Mouse (Mus musculus): Measurements from ENCODE around the gene Safb2. TPM values are rescaled to one million over a fixed set of nuclear protein-coding genes. Genes with fewer than 3 reads are reported as not detected.
"Not testable (repeated sequence)": the region's sequence is repeated elsewhere in the genome, so short reads cannot be mapped to it uniquely, and the experiment has no call there.

Gene Safb2
- polyA plus RNA-seq, 1 experiment, result 117 TPM

DNA sequence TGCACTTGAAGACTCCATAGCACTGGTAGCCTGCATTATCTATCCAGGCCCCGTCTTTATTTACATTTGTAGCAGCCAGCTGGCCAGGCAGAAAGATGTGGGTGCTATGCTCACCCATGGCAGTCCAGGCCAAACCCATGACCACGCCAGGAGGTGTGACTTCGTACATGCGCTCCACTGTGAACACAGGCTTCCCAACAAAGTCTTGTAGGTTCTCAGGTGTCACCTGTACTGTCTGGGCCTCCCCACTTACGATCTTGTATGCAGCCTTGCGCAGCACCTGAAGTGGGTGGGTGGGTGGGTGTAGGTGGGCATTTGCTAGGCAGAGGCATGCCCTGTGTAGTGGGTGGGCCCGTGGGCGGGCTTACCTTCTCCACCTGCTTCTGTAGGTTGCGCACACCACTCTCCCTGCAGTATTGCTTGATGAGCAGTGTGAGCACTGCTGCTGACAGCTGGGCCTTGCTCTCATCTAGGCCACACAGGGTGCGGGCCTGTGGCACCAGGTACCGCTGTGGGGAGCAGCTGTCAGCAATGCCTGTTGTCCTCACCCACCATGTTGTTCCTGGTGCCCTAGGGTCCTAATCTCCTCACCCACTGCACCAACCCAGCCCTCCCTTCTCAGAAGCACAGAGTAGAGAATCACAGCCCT is 30.9 kb upstream of the Safb2 start:
- Histone ChIP-seq H3K36me3 (ENCODE audit: control insufficient read depth, insufficient read depth, low read length, poor library complexity, severe bottlenecking) (peaks cover 45% of the 10 kb centered on the region), H3K4me3 (ENCODE audit: low read depth, low read length) (no peak overlapping the region)

DNA sequence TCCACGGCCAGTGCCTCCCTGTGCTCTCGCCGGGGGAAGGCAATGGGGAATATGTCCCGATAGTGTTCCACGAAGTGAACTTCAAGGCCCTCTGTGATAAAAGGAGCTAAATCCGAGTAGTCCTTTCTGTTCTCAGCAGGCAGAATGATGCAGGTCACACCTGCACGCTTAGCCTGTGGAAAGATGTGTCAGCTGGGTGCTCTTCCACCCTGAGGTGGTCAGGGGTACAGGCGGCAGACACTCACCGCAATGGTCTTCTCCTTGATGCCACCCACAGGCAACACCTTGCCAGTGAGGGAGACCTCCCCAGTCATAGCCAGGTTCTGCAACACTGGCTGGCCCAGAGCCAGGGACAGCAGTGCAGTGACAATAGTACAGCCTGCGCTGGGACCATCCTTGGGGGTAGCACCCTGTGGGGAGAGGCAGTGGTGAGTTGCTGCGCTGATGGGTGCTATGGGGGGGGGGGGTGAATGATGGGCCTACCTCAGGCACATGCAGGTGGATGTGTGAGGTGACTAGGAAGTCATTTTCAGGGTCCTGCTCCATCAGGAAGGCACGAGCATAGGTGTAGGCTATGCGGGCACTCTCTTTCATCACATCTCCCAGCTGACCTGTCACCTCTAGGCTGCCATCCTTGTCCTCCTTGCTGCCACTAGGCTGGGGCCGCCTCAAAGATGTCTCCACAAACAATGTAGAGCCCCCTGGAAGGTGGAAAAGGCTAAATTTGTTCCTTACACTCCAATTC is 30.2 kb upstream of the Safb2 start:
- H3K9me3 ChIP-seq (replicated peaks; ENCODE audit: control insufficient read depth, insufficient read depth, low read length, poor library complexity, severe bottlenecking), result no peaks in the 10 kb centered on the region
- TF ChIP-seq EP300 (IDR thresholded peaks at IDR 0.05; ENCODE audit: insufficient read depth, low read depth, low read length), result no peak
- no peak for TF ChIP-seq POLR2A (IDR thresholded peaks at IDR 0.05; ENCODE audit: insufficient read depth, low read length)
- TF ChIP-seq CTCF (IDR thresholded peaks at IDR 0.05; ENCODE audit: low read depth, low read length), result no peak
- H3K4me3 ChIP-seq (ENCODE audit: low read depth, low read length), result peak overlapping the region; percentile 79
- peak overlapping the region; percentile 90 for H3K9ac ChIP-seq (ENCODE audit: low read depth, poor library complexity, severe bottlenecking)
- H3K27ac ChIP-seq (ENCODE audit: insufficient read depth, low read length), result no peak overlapping the region
- H3K27me3 ChIP-seq (ENCODE audit: control insufficient read depth, insufficient read depth, low read length, poor library complexity, severe bottlenecking), result no peaks in the 10 kb centered on the region
- peaks cover 2% of the 10 kb centered on the region for H3K4me1 ChIP-seq (ENCODE audit: control insufficient read depth, insufficient read depth, low read length)
- peaks cover 39% of the 10 kb centered on the region for H3K36me3 ChIP-seq (ENCODE audit: control insufficient read depth, insufficient read depth, low read length, poor library complexity, severe bottlenecking)

More for the DNA sequence above, 30.9 kb upstream of the Safb2 start:
- no peak for TF ChIP-seq POLR2A (IDR thresholded peaks at IDR 0.05; ENCODE audit: insufficient read depth, low read length)
- Histone ChIP-seq H3K9ac (ENCODE audit: low read depth, poor library complexity, severe bottlenecking) (0 out of 2 replicates have a peak overlapping the region, but pooled peaks have one; percentile 90), H3K27me3 (ENCODE audit: control insufficient read depth, insufficient read depth, low read length, poor library complexity, severe bottlenecking) (no peaks in the 10 kb centered on the region), H3K27ac (ENCODE audit: insufficient read depth, low read length) (no peak overlapping the region), H3K4me1 (ENCODE audit: control insufficient read depth, insufficient read depth, low read length) (peaks cover 2% of the 10 kb centered on the region), H3K9me3 (replicated peaks; ENCODE audit: control insufficient read depth, insufficient read depth, low read length, poor library complexity, severe bottlenecking) (no peaks in the 10 kb centered on the region)

DNA sequence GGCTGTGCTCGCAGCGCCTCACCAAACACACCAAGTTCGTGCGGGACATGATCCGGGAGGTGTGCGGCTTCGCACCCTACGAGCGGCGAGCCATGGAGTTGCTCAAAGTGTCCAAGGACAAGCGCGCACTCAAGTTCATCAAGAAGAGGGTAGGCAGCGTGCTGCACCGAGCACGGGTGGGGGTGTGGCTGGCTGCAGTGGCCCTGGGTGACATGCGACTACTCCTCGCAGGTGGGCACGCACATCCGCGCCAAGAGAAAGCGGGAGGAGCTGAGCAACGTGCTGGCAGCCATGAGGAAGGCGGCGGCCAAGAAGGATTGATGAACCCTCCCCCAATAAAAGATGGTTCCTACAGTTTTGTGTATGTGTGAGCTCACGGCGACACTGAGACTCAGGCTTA is 29.5 kb upstream of the Safb2 start:
- H3K4me1 ChIP-seq (ENCODE audit: control insufficient read depth, insufficient read depth, low read length); H3K9me3 ChIP-seq (replicated peaks; ENCODE audit: control insufficient read depth, insufficient read depth, low read length, poor library complexity, severe bottlenecking); H3K27me3 ChIP-seq (ENCODE audit: control insufficient read depth, insufficient read depth, low read length, poor library complexity, severe bottlenecking): not testable (repeated sequence)
- Histone ChIP-seq H3K4me3 (ENCODE audit: low read depth, low read length) (peak overlapping the region; percentile 79), H3K27ac (ENCODE audit: insufficient read depth, low read length) (peak overlapping the region; percentile 14; the same call in 1 of the 2 replicates), H3K36me3 (ENCODE audit: control insufficient read depth, insufficient read depth, low read length, poor library complexity, severe bottlenecking) (peaks cover 32% of the 10 kb centered on the region), H3K9ac (ENCODE audit: low read depth, poor library complexity, severe bottlenecking) (peak overlapping the region; percentile 90)

DNA sequence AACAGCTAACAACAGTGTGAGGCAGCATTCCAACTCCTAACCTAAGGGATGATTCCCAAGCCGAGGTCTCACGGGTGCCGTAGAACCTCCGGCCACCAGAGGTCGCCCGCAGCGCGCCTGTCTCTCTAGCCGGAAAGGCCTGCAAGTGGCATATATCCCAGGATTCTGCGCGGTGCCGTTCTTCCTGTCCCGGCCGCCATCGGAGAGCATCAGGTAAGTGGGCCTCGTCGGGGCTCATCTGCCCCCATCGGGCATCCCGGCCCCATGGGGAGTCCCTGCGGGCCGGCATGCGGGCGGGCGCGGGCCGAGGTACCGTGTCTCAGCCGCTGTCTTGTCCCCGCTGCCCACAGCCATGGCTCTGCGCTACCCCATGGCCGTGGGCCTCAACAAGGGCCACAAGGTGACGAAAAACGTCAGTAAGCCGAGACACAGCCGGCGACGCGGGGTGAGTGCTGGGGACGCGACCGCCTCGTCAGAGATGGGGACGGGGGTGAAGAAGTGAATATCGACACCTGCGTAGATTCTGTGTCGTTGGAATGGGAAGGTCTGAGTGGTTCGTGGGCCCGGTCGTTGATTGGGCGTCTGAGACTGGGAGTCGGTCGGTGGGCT is 29.0 kb upstream of the Safb2 start, which contains the start of gene Rpl36:
TSS of gene Rpl36 (plus strand) at position 181 of the 609 bp plus-strand sequence.
- no peaks in the 10 kb centered on the region for H3K9me3 ChIP-seq (replicated peaks; ENCODE audit: control insufficient read depth, insufficient read depth, low read length, poor library complexity, severe bottlenecking)
- peak within 1 kb of the TSS; percentile 95 for H3K4me3 ChIP-seq (ENCODE audit: low read depth, low read length)
- peak within 1 kb of the TSS; percentile 70 for H3K27ac ChIP-seq (ENCODE audit: insufficient read depth, low read length)
- peak within 1 kb of the TSS; percentile 90 for H3K9ac ChIP-seq (ENCODE audit: low read depth, poor library complexity, severe bottlenecking)
- H3K4me1 ChIP-seq (ENCODE audit: control insufficient read depth, insufficient read depth, low read length), result peaks cover 2% of the 10 kb centered on the region
- no peaks in the 10 kb centered on the region for H3K27me3 ChIP-seq (ENCODE audit: control insufficient read depth, insufficient read depth, low read length, poor library complexity, severe bottlenecking)
- TF ChIP-seq EP300 (IDR thresholded peaks at IDR 0.05; ENCODE audit: insufficient read depth, low read depth, low read length) (no peak), POLR2A (IDR thresholded peaks at IDR 0.05; ENCODE audit: insufficient read depth, low read length) (peak; percentile 26), CTCF (IDR thresholded peaks at IDR 0.05; ENCODE audit: low read depth, low read length) (peak; percentile 88)
- H3K36me3 ChIP-seq (ENCODE audit: control insufficient read depth, insufficient read depth, low read length, poor library complexity, severe bottlenecking), result peaks cover 27% of the 10 kb centered on the region

DNA sequence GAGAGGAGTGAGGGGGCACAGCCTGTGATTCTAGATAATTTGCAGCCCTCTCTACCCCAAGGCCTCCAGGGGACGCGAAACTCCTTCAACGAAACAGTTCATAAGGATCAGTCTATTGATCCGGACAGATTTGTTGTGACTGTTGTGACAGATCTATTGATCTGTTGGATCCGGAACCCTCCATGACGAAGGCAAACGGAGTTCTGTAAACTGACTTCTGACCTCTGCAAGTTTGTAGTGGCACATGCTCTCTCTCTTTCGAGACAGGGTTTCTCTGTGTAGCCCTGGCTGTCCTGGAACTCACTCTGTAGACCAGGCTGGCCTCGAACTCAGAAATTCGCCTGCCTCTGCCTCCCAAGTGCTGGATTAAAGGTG is 28.2 kb upstream of the Safb2 start:
- Histone ChIP-seq H3K27ac (ENCODE audit: insufficient read depth, low read length) (peak overlapping the region; percentile 70), H3K4me3 (ENCODE audit: low read depth, low read length) (peak overlapping the region; percentile 95), H3K9ac (ENCODE audit: low read depth, poor library complexity, severe bottlenecking) (peak overlapping the region; percentile 70), H3K36me3 (ENCODE audit: control insufficient read depth, insufficient read depth, low read length, poor library complexity, severe bottlenecking) (peaks cover 20% of the 10 kb centered on the region)
- H3K27me3 ChIP-seq (ENCODE audit: control insufficient read depth, insufficient read depth, low read length, poor library complexity, severe bottlenecking); H3K9me3 ChIP-seq (replicated peaks; ENCODE audit: control insufficient read depth, insufficient read depth, low read length, poor library complexity, severe bottlenecking); H3K4me1 ChIP-seq (ENCODE audit: control insufficient read depth, insufficient read depth, low read length): not testable (repeated sequence)

DNA sequence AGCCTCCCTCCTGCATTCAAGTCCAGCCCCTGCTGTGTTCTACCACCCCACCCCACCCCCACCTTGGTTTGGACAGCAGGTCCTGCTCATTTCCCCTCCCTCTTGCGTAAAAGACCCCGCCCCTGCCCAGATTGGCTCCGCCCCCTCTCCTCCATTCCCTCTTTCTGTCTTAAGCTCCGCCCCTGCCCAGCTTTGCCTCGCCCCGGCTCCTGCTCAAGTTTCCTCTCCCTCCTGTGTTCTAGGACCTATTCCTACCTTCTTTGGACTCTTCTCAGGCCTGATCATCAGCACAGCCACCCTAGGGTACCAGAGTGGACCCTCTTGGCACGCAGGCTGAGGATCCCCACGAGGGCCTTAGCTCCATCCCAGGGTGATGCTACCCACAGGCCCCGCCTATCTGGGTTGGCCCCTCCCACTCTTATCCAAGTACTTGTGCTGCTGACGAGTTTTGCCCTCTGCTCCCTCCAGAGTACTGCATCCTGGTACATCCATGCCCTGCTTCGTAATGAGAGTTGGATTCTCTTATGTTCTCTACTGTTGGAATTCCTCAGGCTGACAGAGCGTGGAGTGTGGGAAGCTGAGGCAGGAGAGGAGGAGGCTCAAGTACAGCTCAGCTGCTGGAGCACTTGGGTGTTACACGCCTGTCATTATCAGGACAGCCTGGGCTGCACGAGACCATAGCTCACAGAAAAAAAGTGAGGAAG is 27.6 kb upstream of the Safb2 start:
- H3K9ac ChIP-seq (ENCODE audit: low read depth, poor library complexity, severe bottlenecking), result peak overlapping the region; percentile 70
- H3K27me3 ChIP-seq (ENCODE audit: control insufficient read depth, insufficient read depth, low read length, poor library complexity, severe bottlenecking), result no peaks in the 10 kb centered on the region
- no peaks in the 10 kb centered on the region for H3K9me3 ChIP-seq (replicated peaks; ENCODE audit: control insufficient read depth, insufficient read depth, low read length, poor library complexity, severe bottlenecking)
- H3K4me3 ChIP-seq (ENCODE audit: low read depth, low read length), result peak overlapping the region; percentile 95
- peak overlapping the region; percentile 70 for H3K27ac ChIP-seq (ENCODE audit: insufficient read depth, low read length)
- peaks cover 20% of the 10 kb centered on the region for H3K36me3 ChIP-seq (ENCODE audit: control insufficient read depth, insufficient read depth, low read length, poor library complexity, severe bottlenecking)
- TF ChIP-seq EP300 (IDR thresholded peaks at IDR 0.05; ENCODE audit: insufficient read depth, low read depth, low read length) (0 out of 2 replicates have a peak, but pooled peaks have one; percentile 4), POLR2A (IDR thresholded peaks at IDR 0.05; ENCODE audit: insufficient read depth, low read length) (peak; percentile 77), CTCF (IDR thresholded peaks at IDR 0.05; ENCODE audit: low read depth, low read length) (no peak)
- peaks cover 2% of the 10 kb centered on the region for H3K4me1 ChIP-seq (ENCODE audit: control insufficient read depth, insufficient read depth, low read length)
